Mouse (Mus musculus): ENCODE results near the gene Lpp. TPM values are rescaled to one million over a fixed set of nuclear protein-coding genes. Genes with fewer than 3 reads are reported as not detected.

Lpp gene
- total and polyA plus RNA-seq, 3 experiments, result 0.64 to 1.2 (median 0.68) TPM

- no peak overlapping the region for H3K4me3 ChIP-seq (replicated peaks in 1 of 3; ENCODE audit: low read depth in 2 of 3, low read length in 2 of 3, poor library complexity in 1 of 3)
- H3K4me1 ChIP-seq (ENCODE audit: control insufficient read depth in 1 of 2, insufficient read depth in 2 of 2), result peaks cover 0 to 18% of the 10 kb centered on the region in 2 experiments; a peak in 3 of 4 replicates
- H3K79me2 ChIP-seq (replicated peaks; ENCODE audit: control insufficient read depth, extremely low read depth, insufficient read depth, poor library complexity, severe bottlenecking), result no peaks in the 10 kb centered on the region
- dilution Hi-C loops (cut with MboI; ENCODE audit: extremely low pct_ligation_motif_present, extremely low pct_unique_long_range_greater_than_20kb, low sequenced_read_pairs), result no loop called here
- H3K27ac ChIP-seq (ENCODE audit: insufficient read depth, low read depth), result no peak overlapping the region
- in situ Hi-C loops (cut with MboI; ENCODE audit: low pct_ligation_motif_present, low pct_unique_long_range_greater_than_20kb, low sequenced_read_pairs), result loop anchor here (25.0 kb wide), 1 partner anchor 648 kb away; the partner anchor contains the start of genes Bcl6 and Gm37419
- H3K9ac ChIP-seq (ENCODE audit: insufficient read depth, low read depth), result no peak overlapping the region
- no peak for DNase-seq (ENCODE audit: extremely low read depth)
- TF ChIP-seq MAZ (IDR thresholded peaks at IDR 0.05; ENCODE audit: low read depth, low read length) (no peak), NELFE (IDR thresholded peaks at IDR 0.05; ENCODE audit: low read depth, low read length) (no peak), MYC (IDR thresholded peaks at IDR 0.05; ENCODE audit: low read depth, low read length) (no peak), NRF1 (IDR thresholded peaks at IDR 0.05; ENCODE audit: low read depth, low read length) (no peak), USF2 (conservative IDR thresholded peaks at IDR 0.05; ENCODE audit: low read depth, low read length) (no peak), SIN3A (IDR thresholded peaks at IDR 0.05; ENCODE audit: low read length) (no peak), E2F4 (IDR thresholded peaks at IDR 0.05; ENCODE audit: insufficient replicate concordance, low read depth, low read length) (no peak), PAX5 (IDR thresholded peaks at IDR 0.05; ENCODE audit: low read length) (no peak), ZC3H11A (IDR thresholded peaks at IDR 0.05; ENCODE audit: low read depth, low read length) (no peak), RAD21 (IDR thresholded peaks at IDR 0.05; ENCODE audit: low read depth, low read length) (no peak), EP300 (IDR thresholded peaks at IDR 0.05; ENCODE audit: low read length) (no peak), MAX (IDR thresholded peaks at IDR 0.05; ENCODE audit: low read length) (no peak), CHD1 (IDR thresholded peaks at IDR 0.05; ENCODE audit: low read depth, low read length) (no peak), MXI1 (IDR thresholded peaks at IDR 0.05; ENCODE audit: low read depth, low read length) (no peak), ETS1 (conservative IDR thresholded peaks at IDR 0.05; ENCODE audit: low read depth, low read length) (no peak), JUN (IDR thresholded peaks at IDR 0.05; ENCODE audit: insufficient read depth, low read depth, low read length) (no peak), ZKSCAN1 (IDR thresholded peaks at IDR 0.05; ENCODE audit: borderline replicate concordance, low read depth, low read length) (no peak), KAT2A (IDR thresholded peaks at IDR 0.05; ENCODE audit: insufficient replicate concordance, low read length) (no peak), RCOR1 (conservative IDR thresholded peaks at IDR 0.05; ENCODE audit: low read depth, low read length) (no peak), SMC3 (IDR thresholded peaks at IDR 0.05; ENCODE audit: low read depth, low read length) (no peak)
- H3K27me3 ChIP-seq (replicated peaks), result no peaks in the 10 kb centered on the region
- H3K4me2 ChIP-seq (ENCODE audit: insufficient read depth, low read depth, poor library complexity, severe bottlenecking), result no peak overlapping the region
- H3K36me3 ChIP-seq (replicated peaks in 1 of 2; ENCODE audit: control insufficient read depth in 1 of 2, insufficient read depth in 1 of 2, low read length in 1 of 2), result no peaks in the 10 kb centered on the region
- H3K9me3 ChIP-seq (replicated peaks; ENCODE audit: low read length), result no peaks in the 10 kb centered on the region
Observed at GRCm38 (mm10) chr16:24635381-24635919, 242.1 kb downstream of the Lpp start.

GRCm38 (mm10) chr16:24636894-24637293 lies 243.6 kb downstream of the Lpp start:
- Histone ChIP-seq H3K9ac (ENCODE audit: insufficient read depth, low read depth) (no peak overlapping the region), H3K4me2 (ENCODE audit: insufficient read depth, low read depth, poor library complexity, severe bottlenecking) (no peak overlapping the region), H3K4me3 (replicated peaks in 1 of 3; ENCODE audit: low read depth in 2 of 3, low read length in 2 of 3, poor library complexity in 1 of 3) (no peak overlapping the region), H3K9me3 (replicated peaks; ENCODE audit: low read length) (no peaks in the 10 kb centered on the region), H3K27me3 (replicated peaks) (no peaks in the 10 kb centered on the region), H3K4me1 (ENCODE audit: control insufficient read depth in 1 of 2, insufficient read depth in 2 of 2) (peaks cover 0 to 20% of the 10 kb centered on the region in 2 experiments; a peak in 3 of 4 replicates), H3K36me3 (replicated peaks in 1 of 2; ENCODE audit: control insufficient read depth in 1 of 2, insufficient read depth in 1 of 2, low read length in 1 of 2) (no peaks in the 10 kb centered on the region), H3K79me2 (replicated peaks; ENCODE audit: control insufficient read depth, extremely low read depth, insufficient read depth, poor library complexity, severe bottlenecking) (no peaks in the 10 kb centered on the region), H3K27ac (ENCODE audit: insufficient read depth, low read depth) (no peak overlapping the region)
- DNase-seq (ENCODE audit: extremely low read depth), result no peak
- in situ Hi-C loops (cut with MboI; ENCODE audit: low pct_ligation_motif_present, low pct_unique_long_range_greater_than_20kb, low sequenced_read_pairs) (loop anchor here (25.0 kb wide), 1 partner anchor 650 kb away; the partner anchor contains the start of genes Bcl6 and Gm37419), dilution Hi-C loops (cut with MboI; ENCODE audit: extremely low pct_ligation_motif_present, extremely low pct_unique_long_range_greater_than_20kb, low sequenced_read_pairs) (no loop called here)
- no peak for TF ChIP-seq MAFK (IDR thresholded peaks at IDR 0.05; ENCODE audit: insufficient replicate concordance, low read length)
- no peak for TF ChIP-seq E2F4 (IDR thresholded peaks at IDR 0.05; ENCODE audit: insufficient replicate concordance, low read depth, low read length)
- TF ChIP-seq IRF4 (IDR thresholded peaks at IDR 0.05; ENCODE audit: low read depth, low read length), result no peak
- TF ChIP-seq GABPA (IDR thresholded peaks at IDR 0.05; ENCODE audit: insufficient replicate concordance, low read depth, low read length), result no peak
- no peak for TF ChIP-seq MXI1 (IDR thresholded peaks at IDR 0.05; ENCODE audit: low read depth, low read length)
- TF ChIP-seq POLR2AphosphoS2 (IDR thresholded peaks at IDR 0.05; ENCODE audit: low read depth, low read length), result no peak
- TF ChIP-seq EP300 (IDR thresholded peaks at IDR 0.05; ENCODE audit: low read length), result no peak
- no peak for TF ChIP-seq SIN3A (IDR thresholded peaks at IDR 0.05; ENCODE audit: low read length)
- no peak for TF ChIP-seq CTCF (conservative IDR thresholded peaks at IDR 0.05 in 1 of 2, IDR thresholded peaks at IDR 0.05 in 1 of 2; ENCODE audit: low read depth in 2 of 2, low read length in 2 of 2)
- TF ChIP-seq USF1 (IDR thresholded peaks at IDR 0.05; ENCODE audit: low read depth, low read length), result no peak
- TF ChIP-seq KAT2A (IDR thresholded peaks at IDR 0.05; ENCODE audit: insufficient replicate concordance, low read length), result no peak
- TF ChIP-seq UBTF (IDR thresholded peaks at IDR 0.05; ENCODE audit: low read depth, low read length), result no peak
- TF ChIP-seq ETS1 (conservative IDR thresholded peaks at IDR 0.05; ENCODE audit: low read depth, low read length), result no peak
- no peak for TF ChIP-seq TCF12 (IDR thresholded peaks at IDR 0.05; ENCODE audit: low read depth, low read length)
- TF ChIP-seq NRF1 (IDR thresholded peaks at IDR 0.05; ENCODE audit: low read depth, low read length), result no peak

Data from CH12.LX (cell line).